Mouse (Mus musculus) cerebellum, adult 2 months (tissue): Measurements from ENCODE around the gene 2210017I01Rik.

Experiments used
- CTCF ChIP-seq: fragments of 200-500 bp; IDR thresholded peaks from 2 replicates; pipeline ENCODE4 v1.5.1; 2011; ENCODE audit warnings: low read depth, mild to moderate bottlenecking, control low read depth, low read length, moderate library complexity, borderline replicate concordance; ENCODE audit not compliant: insufficient read depth
- POLR2A ChIP-seq: fragments of 200-500 bp; IDR thresholded peaks from 2 replicates; pipeline ENCODE4 v1.6.1; 2011; ENCODE audit warnings: low read length, control low read depth, borderline replicate concordance; ENCODE audit not compliant: insufficient read depth

DNA sequence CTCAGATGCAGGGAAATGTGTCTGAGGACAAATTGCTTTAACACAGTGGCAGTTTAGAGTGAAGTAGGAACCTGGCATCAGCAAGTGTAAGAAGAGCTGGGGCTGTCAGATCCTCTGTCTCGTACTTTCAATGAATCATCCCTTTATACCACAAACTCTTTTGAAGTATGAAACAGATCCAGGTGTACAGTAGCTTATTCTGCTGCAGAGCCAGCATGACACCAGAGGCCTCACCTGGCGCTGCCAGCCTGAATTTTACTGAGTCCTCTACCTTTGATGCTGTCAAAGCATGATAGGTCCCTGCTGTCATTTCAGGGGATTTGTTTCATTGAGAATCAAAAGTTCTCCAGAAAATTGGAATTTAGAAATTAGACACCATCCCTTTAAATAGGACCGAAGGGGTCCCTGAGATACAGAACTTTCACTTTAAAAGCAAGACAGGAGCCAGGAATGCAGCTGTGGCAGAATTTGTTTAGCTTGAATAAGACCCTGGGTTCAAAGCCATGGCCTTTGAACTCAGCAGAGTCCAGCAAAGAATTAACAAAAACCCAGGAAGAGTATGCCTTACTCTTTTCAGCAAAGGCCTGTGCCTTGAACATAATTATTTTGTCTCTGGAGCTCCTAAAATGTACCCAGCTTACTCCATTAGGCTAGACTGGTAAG, 24.0 kb downstream of the 2210017I01Rik start:
- no peak for TF ChIP-seq POLR2A
- TF ChIP-seq CTCF = no peak
